Mouse (Mus musculus) forebrain, postnatal 0 days (tissue): ENCODE measurements around the gene Thoc3. TPM values are rescaled to one million over a fixed set of nuclear protein-coding genes. Genes with fewer than 3 reads are reported as not detected.

Source experiments
- ATAC-seq: fragments of 200-750 bp; cut with Nextera tagmentation; 2 replicates; pipeline ENCODE4 v1.8.0; 2017; ENCODE audit warnings: mild to moderate bottlenecking, moderate library complexity
- DNase-seq: peaks from one replicate; pipeline ENCODE4 v3.0.0-alpha.2; 2015
- H3K27ac ChIP-seq: fragments of 300-500 bp; sonication (generic); 2 replicates; pipeline ENCODE4 v1.5.1; 2014; ENCODE audit warnings: low read depth, mild to moderate bottlenecking, antibody characterized with exemption, low read length, moderate library complexity, mixed read lengths
- H3K27me3 ChIP-seq: fragments of 300-500 bp; sonication (generic); 2 replicates; pipeline ENCODE4 v1.6.1; 2014; ENCODE audit warnings: mild to moderate bottlenecking, low read length, mixed read lengths; ENCODE audit not compliant: insufficient read depth
- H3K36me3 ChIP-seq: fragments of 300-500 bp; sonication (generic); 2 replicates; pipeline ENCODE4 v1.6.1; 2014; ENCODE audit warnings: mild to moderate bottlenecking, moderate library complexity; ENCODE audit not compliant: insufficient read depth
- H3K4me1 ChIP-seq: fragments of 300-500 bp; sonication (generic); 2 replicates; pipeline ENCODE4 v1.6.1; 2014; ENCODE audit warnings: antibody characterized with exemption; ENCODE audit not compliant: insufficient read depth
- H3K4me2 ChIP-seq: fragments of 300-500 bp; sonication (generic); 2 replicates; pipeline ENCODE4 v1.6.1; 2014; ENCODE audit warnings: low read depth, mild to moderate bottlenecking, moderate library complexity
- H3K4me3 ChIP-seq: fragments of 300-500 bp; sonication (generic); 2 replicates; pipeline ENCODE4 v1.5.1; 2014; ENCODE audit warnings: low read depth, low read length, mixed read lengths
- H3K9ac ChIP-seq: fragments of 300-500 bp; sonication (generic); 2 replicates; pipeline ENCODE4 v1.6.1; 2014; ENCODE audit warnings: mild to moderate bottlenecking
- H3K9me3 ChIP-seq: fragments of 300-500 bp; sonication (generic); 2 replicates; pipeline ENCODE4 v1.6.1; 2016; ENCODE audit warnings: low read length
- CTCF ChIP-seq: sonication (generic); IDR thresholded peaks from 2 replicates; pipeline ENCODE4 v1.5.1; 2016; ENCODE audit warnings: antibody characterized with exemption, control low read depth, low read depth
- WGBS: fragments of 180-500 bp; shearing (Covaris S2); extraction: QIAGEN DNeasy Blood & Tissue Kit; methylation state at CpG from one replicate; pipeline ENCODE4 v1.1.7; 2014; 5-methylcytosine and 5-hydroxymethylcytosine counted together
- polyA plus RNA-seq: library from polyadenylated mRNA; unstranded; fragments of >200 nt; fragmentation: Nextera tagmentation; extraction: Ambion mirVana; gene quantifications from 2 replicates; pipeline ENCODE4 v1.2.1, GENCODE M21; 2015
- total RNA-seq: library from RNA; depleted of rRNA; stranded (reverse); fragments of >200 nt; gene quantifications from 2 replicates; pipeline ENCODE4 v1.2.3, GENCODE M21; 2014

Gene Thoc3
- total and polyA plus RNA-seq, 2 experiments from 2014 or later: 57.0 to 108 TPM

DNA sequence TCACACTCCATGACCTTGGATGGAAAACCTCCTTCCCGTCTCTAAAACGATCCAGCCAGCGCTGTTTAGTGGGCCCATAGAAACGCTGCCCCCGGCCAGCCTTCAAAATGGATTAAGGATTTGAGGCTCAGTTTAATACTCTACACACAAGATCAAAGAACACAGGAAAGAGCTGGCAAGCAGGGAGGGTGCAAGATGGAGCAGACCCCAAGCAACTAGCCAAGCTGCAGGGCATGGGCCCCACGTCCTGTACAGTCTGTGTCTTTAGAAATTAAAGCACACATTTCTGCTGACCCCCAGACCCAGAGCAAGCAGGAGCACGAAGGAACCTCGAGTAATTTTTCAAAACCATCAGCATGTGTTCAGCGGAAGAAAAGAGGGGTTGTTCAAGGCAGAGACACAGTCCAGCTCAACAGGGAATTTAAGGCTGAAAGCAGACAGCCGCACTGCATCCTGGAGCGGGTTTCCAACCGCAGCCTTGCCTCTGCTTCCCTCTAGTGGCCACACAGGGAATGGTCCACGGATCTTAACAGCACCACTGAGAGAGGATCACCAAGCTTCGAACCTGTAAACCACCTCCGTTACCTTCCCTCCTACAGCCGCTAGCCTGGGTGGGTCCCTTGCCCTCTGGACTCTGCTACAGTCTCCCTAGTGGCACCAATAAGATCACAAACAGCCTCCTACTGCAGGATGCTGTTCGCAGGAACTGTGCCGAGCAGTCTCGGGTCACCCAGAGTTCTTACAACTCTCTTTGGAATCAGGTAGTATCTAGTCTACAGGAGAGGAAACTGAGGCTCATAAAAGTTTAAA is 21.8 kb downstream of the Thoc3 start:
- 16% methylated on average over 19 of the region's 19 CpGs for WGBS
- Histone ChIP-seq H3K4me3 (no peak overlapping the region), H3K9ac (no peak overlapping the region), H3K36me3 (no peaks in the 10 kb centered on the region), H3K27ac (no peak overlapping the region), H3K4me1 (no peaks in the 10 kb centered on the region), H3K9me3 (no peaks in the 10 kb centered on the region), H3K27me3 (no peaks in the 10 kb centered on the region), H3K4me2 (peak overlapping the region; percentile 15; the same call in 1 of the 2 replicates)
- peak; percentile 100 for TF ChIP-seq CTCF
- peak; percentile 87 for ATAC-seq
- DNase-seq: peak; percentile 94

DNA sequence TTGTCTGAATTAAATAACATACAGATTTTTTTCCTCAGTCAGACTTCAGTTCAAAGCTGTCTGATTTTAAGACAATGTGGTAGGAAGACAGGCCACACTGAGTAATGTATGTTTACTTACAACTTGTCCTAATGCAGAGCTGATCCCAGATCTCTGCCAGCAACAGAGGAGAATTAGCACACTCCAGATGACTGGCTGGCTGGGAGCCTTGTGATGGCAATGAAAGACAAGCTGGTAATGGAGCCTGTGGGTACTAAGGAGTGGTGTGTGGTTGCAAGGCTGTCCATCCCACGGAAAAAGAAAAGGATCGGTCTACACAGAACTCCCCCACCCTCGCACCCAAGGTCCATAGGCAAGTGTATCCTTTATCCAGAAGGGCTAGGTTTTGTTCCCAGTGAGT is 25.0 kb downstream of the Thoc3 start:
- Histone ChIP-seq H3K27me3 (no peaks in the 10 kb centered on the region), H3K9ac (no peak overlapping the region), H3K36me3 (no peaks in the 10 kb centered on the region), H3K27ac (no peak overlapping the region), H3K4me2 (no peak overlapping the region), H3K4me3 (no peak overlapping the region), H3K9me3 (no peaks in the 10 kb centered on the region), H3K4me1 (no peaks in the 10 kb centered on the region)
- 66% methylated on average over 3 of the region's 3 CpGs for WGBS
- no peak for TF ChIP-seq CTCF
- ATAC-seq (no peak), DNase-seq (peak; percentile 35)

DNA sequence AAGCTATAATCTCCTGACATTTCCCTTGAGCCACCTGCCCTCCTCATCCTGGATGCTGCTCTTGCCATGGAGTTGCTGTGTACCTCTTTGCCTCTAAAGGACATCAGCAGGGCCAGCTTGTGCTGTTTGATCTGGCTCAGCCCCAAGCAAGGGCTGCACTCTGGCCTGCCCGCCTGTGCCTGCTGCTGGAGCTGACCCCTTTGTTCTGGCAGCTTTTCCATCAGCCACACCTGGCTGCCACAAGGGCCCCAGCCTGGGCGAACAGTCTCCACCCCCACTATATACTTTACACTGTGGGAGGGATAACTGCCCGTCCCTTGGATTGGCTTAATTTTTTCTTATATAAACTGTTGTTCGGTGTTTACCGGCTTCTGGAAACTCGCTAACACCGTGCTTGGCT is 28.7 kb downstream of the Thoc3 start:
- no peaks in the 10 kb centered on the region for H3K36me3 ChIP-seq
- WGBS: 70% methylated on average over 7 of the region's 7 CpGs
- TF ChIP-seq CTCF: no peak
- H3K27me3 ChIP-seq: no peaks in the 10 kb centered on the region
- H3K9me3 ChIP-seq: no peaks in the 10 kb centered on the region
- no peak overlapping the region for H3K4me3 ChIP-seq
- ATAC-seq: no peak
- no peak overlapping the region for H3K9ac ChIP-seq
- no peak overlapping the region for H3K27ac ChIP-seq
- no peak for DNase-seq
- H3K4me1 ChIP-seq: no peaks in the 10 kb centered on the region
- no peak overlapping the region for H3K4me2 ChIP-seq

DNA sequence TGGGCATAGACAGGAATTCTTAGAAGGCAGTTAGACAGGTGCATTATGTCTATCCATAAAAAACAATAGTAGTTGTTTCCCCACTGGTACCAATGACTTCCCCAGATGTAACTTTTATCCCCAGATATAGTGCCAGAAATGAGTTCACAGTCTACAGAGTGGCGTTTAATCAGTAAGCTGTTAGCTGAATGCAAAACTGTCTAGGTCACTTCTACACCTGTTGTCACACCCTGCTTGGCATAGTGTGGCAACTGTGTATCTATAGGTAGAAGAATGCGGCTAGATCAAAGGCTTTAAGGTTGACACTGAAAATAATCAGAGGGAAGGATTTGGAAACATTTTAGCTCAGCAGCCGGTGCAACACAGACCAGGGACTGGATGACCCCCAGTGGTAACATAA is 29.8 kb downstream of the Thoc3 start:
- H3K36me3 ChIP-seq: no peaks in the 10 kb centered on the region
- no peaks in the 10 kb centered on the region for H3K4me1 ChIP-seq
- 0 out of 2 replicates have a peak, but pooled peaks have one; percentile 9 for TF ChIP-seq CTCF
- no peak overlapping the region for H3K4me3 ChIP-seq
- H3K4me2 ChIP-seq: no peak overlapping the region
- no peaks in the 10 kb centered on the region for H3K9me3 ChIP-seq
- H3K27ac ChIP-seq: 0 out of 2 replicates have a peak overlapping the region, but pooled peaks have one; percentile 15
- no peaks in the 10 kb centered on the region for H3K27me3 ChIP-seq
- DNase-seq (no peak), ATAC-seq (no peak)
- no peak overlapping the region for H3K9ac ChIP-seq
- 68% methylated on average over 3 of the region's 3 CpGs for WGBS

DNA sequence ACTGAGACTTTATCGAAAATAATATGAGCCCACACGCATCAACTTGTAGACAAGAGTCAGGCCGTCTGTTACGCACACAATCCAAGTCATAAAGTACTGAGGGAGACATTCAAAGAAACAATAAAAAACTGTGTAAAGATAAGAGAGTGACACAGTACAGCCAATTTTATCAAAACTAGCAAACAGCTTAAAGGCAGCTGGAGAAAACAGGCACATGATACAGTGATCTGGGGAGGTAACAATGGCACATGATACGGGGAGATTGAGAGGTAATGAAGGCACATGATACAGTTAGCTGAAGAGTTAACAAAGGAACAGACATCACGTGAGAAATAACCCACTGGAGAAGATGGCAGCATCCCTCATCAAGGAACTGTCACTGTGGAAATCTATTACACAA is 31.6 kb downstream of the Thoc3 start:
- H3K9ac ChIP-seq: no peak overlapping the region
- 87% methylated on average over 6 of the region's 6 CpGs for WGBS
- H3K27me3 ChIP-seq: no peaks in the 10 kb centered on the region
- H3K9me3 ChIP-seq: no peaks in the 10 kb centered on the region
- no peaks in the 10 kb centered on the region for H3K36me3 ChIP-seq
- no peak for TF ChIP-seq CTCF
- DNase-seq (no peak), ATAC-seq (no peak)
- H3K27ac ChIP-seq: no peak overlapping the region
- no peaks in the 10 kb centered on the region for H3K4me1 ChIP-seq
- H3K4me3 ChIP-seq: no peak overlapping the region
- H3K4me2 ChIP-seq: no peak overlapping the region

DNA sequence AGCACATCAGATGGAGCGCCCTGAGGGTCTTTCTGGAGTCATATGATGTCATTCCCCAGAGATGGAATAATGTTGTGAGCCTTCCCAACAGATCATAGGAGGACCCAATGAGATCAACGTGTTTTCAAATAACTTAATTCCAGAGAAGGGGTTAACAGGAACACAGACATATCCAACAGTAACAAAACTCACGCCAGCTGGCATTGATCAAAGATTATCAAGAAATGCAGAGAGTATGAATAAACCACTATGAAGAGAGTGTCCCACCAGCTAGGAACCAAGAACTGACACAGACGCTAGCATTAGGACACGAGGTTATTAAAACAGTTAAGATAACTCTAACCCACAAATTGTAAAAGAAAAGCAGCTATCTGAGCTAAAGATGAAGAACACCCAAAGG is 32.0 kb downstream of the Thoc3 start:
- TF ChIP-seq CTCF: no peak
- H3K9ac ChIP-seq: no peak overlapping the region
- no peak for ATAC-seq

DNA sequence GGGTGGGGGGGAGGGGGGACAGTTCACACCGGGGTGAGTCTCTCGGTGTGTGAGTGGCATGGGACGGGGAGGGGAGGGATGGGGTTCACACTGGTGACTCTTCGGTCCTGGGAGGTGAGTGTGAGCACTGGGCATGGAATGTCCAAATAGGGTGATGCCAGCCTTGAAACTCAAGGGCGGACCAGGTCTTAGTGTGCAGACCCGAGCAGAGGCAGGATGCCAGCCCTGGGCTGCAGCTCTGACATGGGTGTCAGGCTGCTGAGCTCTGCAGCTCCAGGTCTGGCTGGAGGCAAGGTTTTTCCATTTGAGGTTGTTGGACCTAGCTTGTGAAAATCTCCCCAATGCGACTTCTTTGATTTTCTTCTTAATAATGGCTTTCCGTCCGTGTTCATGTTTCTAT is 37.5 kb downstream of the Thoc3 start:
- DNase-seq: no peak
- WGBS: 84% methylated on average over 9 of the region's 9 CpGs
- H3K9me3 ChIP-seq: no peaks in the 10 kb centered on the region
- no peak for TF ChIP-seq CTCF
- ATAC-seq: no peak
- H3K36me3 ChIP-seq: no peaks in the 10 kb centered on the region
- no peak overlapping the region for H3K9ac ChIP-seq
- no peak overlapping the region for H3K27ac ChIP-seq
- no peaks in the 10 kb centered on the region for H3K4me1 ChIP-seq
- H3K4me2 ChIP-seq: no peak overlapping the region
- no peaks in the 10 kb centered on the region for H3K27me3 ChIP-seq
- no peak overlapping the region for H3K4me3 ChIP-seq

More for the DNA sequence above, 32.0 kb downstream of the Thoc3 start:
- no peaks in the 10 kb centered on the region for H3K9me3 ChIP-seq
- no peak overlapping the region for H3K4me3 ChIP-seq
- H3K4me1 ChIP-seq: no peaks in the 10 kb centered on the region
- H3K36me3 ChIP-seq: no peaks in the 10 kb centered on the region
- 71% methylated on average over 5 of the region's 5 CpGs for WGBS
- H3K27me3 ChIP-seq: no peaks in the 10 kb centered on the region
- DNase-seq: no peak
- no peak overlapping the region for H3K27ac ChIP-seq
- H3K4me2 ChIP-seq: no peak overlapping the region
